8 mouse cellular contexts compared by ENCODE assay signal in the genomic region with DNA sequence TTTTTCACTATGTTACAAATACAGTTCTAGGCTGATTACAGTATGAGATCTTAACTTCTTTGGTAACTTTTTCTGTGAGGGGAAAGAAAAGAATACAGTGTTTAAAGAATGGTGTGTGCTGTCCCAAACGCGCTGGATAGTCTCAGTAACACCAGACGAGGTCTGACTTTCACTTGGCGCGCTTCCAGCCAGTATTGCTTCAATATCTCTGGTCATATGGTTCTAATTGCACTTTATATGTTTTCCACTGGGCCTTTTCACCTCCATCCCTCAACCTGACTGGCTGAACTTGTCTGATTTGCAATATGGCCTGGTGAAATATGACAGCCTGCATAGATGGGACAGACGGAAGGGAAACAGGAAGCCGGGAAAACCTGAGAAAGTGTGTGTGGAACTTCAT. TPM values are rescaled to one million over a fixed set of nuclear protein-coding genes. Genes with fewer than 3 reads are reported as not detected.
DNase-seq lines count a peak whose midpoint lies in the region; ATAC-seq lines count a peak whose summit lies in the region.

No protein-coding gene starts in this region.

- DNase-seq in gastrocnemius, postnatal 10 days, result peak; percentile 35
- no peak for DNase-seq in gastrocnemius, postnatal 36 days
- peak; percentile 29 for DNase-seq in embryonic facial prominence, embryonic 10.5 days (ENCODE audit: low spot score)
- peak; percentile 64 for DNase-seq in lung, postnatal 14 days
- DNase-seq in retina, postnatal 1 day, result no peak
- DNase-seq in MN1 (ENCODE audit: low spot score), result no peak

- peaks cover 36% of the 10 kb centered on the region for H3K4me1 ChIP-seq in embryonic facial prominence, embryonic 10.5 days
- H3K4me1 ChIP-seq in hindbrain, embryonic 12.5 days, result peaks cover 27% of the 10 kb centered on the region

- H3K9me3 ChIP-seq in embryonic facial prominence, embryonic 10.5 days, result no peaks in the 10 kb centered on the region
- H3K9me3 ChIP-seq in hindbrain, embryonic 12.5 days (replicated peaks), result no peaks in the 10 kb centered on the region

- H3K4me3 ChIP-seq in embryonic facial prominence, embryonic 10.5 days, result peak overlapping the region; percentile 8; the same call in 1 of the 2 replicates
- H3K4me3 ChIP-seq in hindbrain, embryonic 12.5 days, result peak overlapping the region; percentile 66

- H3K4me2 ChIP-seq in hindbrain, embryonic 12.5 days (replicated peaks), result peak overlapping the region; percentile 64

- peaks cover 3% of the 10 kb centered on the region for H3K36me3 ChIP-seq in embryonic facial prominence, embryonic 10.5 days (replicated peaks)
- H3K36me3 ChIP-seq in hindbrain, embryonic 12.5 days, result no peaks in the 10 kb centered on the region

- 0 out of 2 replicates have a peak overlapping the region, but pooled peaks have one; percentile 5 for H3K9ac ChIP-seq in hindbrain, embryonic 12.5 days

- ATAC-seq in hindbrain, embryonic 12.5 days (ENCODE audit: low FRiP score), result no peak
- no peak for ATAC-seq in activated CD4-positive, CD25-positive, alpha-beta regulatory T cell, adult 4 months

- intact Hi-C loops in gastrocnemius, postnatal 36 days (cut with DNase I), result loop anchor here (5.0 kb wide), 1 partner anchor 203 kb away; no protein-coding TSS in a partner anchor

- 62% methylated on average over 7 of the region's 7 CpGs for WGBS in embryonic facial prominence, embryonic 10.5 days
- 52% methylated on average over 7 of the region's 7 CpGs for WGBS in hindbrain, embryonic 12.5 days

- no peak overlapping the region for H3K27ac ChIP-seq in embryonic facial prominence, embryonic 10.5 days (replicated peaks)
- peak overlapping the region; percentile 62; the same call in 1 of the 2 replicates for H3K27ac ChIP-seq in hindbrain, embryonic 12.5 days

- H3K27me3 ChIP-seq in embryonic facial prominence, embryonic 10.5 days (replicated peaks; ENCODE audit: low read depth, poor library complexity, severe bottlenecking), result peaks cover 38% of the 10 kb centered on the region
- H3K27me3 ChIP-seq in hindbrain, embryonic 12.5 days, result peaks cover 6% of the 10 kb centered on the region; the same call in 1 of the 2 replicates

RNA-seq across cellular contexts. Expression of a gene that starts 2.9 kb away (rescaled TPM):
- 10 to 100 TPM; 41.9 to 43.2 TPM for total RNA-seq in gastrocnemius, postnatal 10 days (2021)
- total RNA-seq in gastrocnemius, postnatal 36 days (2021), result 10 to 100 TPM; 12.0 to 12.1 TPM
- polyA plus RNA-seq in embryonic facial prominence, embryonic 10.5 days (2016; fragmentation: Nextera tagmentation; extraction: Ambion mirVana), result 20.6 and 26.1 TPM in 2 replicates
- 62.1 and 64.2 TPM in 2 replicates for polyA plus RNA-seq in hindbrain, embryonic 12.5 days (2016; fragmentation: Nextera tagmentation; extraction: Ambion mirVana)
- polyA plus RNA-seq in activated CD4-positive, CD25-positive, alpha-beta regulatory T cell, adult 4 months (2017; shearing (Covaris generic)), result under 1 TPM in 1 of 2 experiments, not detected in 1; 0.42 TPM

RNA-seq across cellular contexts. Expression of a gene that starts 27.2 kb away (rescaled TPM):
- 10 to 100 TPM; 26.1 to 32.2 TPM for total RNA-seq in gastrocnemius, postnatal 10 days (2021)
- 10 to 100 TPM; 34.8 to 36.3 TPM for total RNA-seq in gastrocnemius, postnatal 36 days (2021)
- 37.1 and 39.7 TPM in 2 replicates for polyA plus RNA-seq in embryonic facial prominence, embryonic 10.5 days (2016; fragmentation: Nextera tagmentation; extraction: Ambion mirVana)
- polyA plus RNA-seq in hindbrain, embryonic 12.5 days (2016; fragmentation: Nextera tagmentation; extraction: Ambion mirVana), result 57.3 and 59.5 TPM in 2 replicates
- polyA plus RNA-seq in activated CD4-positive, CD25-positive, alpha-beta regulatory T cell, adult 4 months (2017; shearing (Covaris generic)), result 10 to 100 TPM; 17.4 to 19.5 TPM

Comparison
In these comparisons a context has a peak if more than half of its experiments do, and no peak if none do; other contexts are left out.
1. DNase-seq: peak in gastrocnemius, postnatal 10 days (single experiment), embryonic facial prominence, embryonic 10.5 days (single experiment) and lung, postnatal 14 days (single experiment); none in gastrocnemius, postnatal 36 days (0 of 2), retina, postnatal 1 day (single experiment) and MN1 (single experiment).
2. RNA of a gene that starts 2.9 kb away (polyA plus RNA-seq): 62.1 to 64.2 TPM in hindbrain, embryonic 12.5 days and 20.6 to 26.1 TPM in embryonic facial prominence, embryonic 10.5 days; 0.42 TPM in activated CD4-positive, CD25-positive, alpha-beta regulatory T cell, adult 4 months; every median in the first group is over 10 times any median in the second.